Mouse (Mus musculus) kidney, adult 9 months (tissue): Measurements from ENCODE around the gene Mtg2.

Experiments
- DNase-seq: peaks from one replicate; pipeline ENCODE4 v3.0.0; 2022

Mtg2 gene

GRCm38 (mm10) chr2:180053001-180053400 lies 17.4 kb upstream of the Mtg2 start:
- peak; percentile 70 for DNase-seq

DNA sequence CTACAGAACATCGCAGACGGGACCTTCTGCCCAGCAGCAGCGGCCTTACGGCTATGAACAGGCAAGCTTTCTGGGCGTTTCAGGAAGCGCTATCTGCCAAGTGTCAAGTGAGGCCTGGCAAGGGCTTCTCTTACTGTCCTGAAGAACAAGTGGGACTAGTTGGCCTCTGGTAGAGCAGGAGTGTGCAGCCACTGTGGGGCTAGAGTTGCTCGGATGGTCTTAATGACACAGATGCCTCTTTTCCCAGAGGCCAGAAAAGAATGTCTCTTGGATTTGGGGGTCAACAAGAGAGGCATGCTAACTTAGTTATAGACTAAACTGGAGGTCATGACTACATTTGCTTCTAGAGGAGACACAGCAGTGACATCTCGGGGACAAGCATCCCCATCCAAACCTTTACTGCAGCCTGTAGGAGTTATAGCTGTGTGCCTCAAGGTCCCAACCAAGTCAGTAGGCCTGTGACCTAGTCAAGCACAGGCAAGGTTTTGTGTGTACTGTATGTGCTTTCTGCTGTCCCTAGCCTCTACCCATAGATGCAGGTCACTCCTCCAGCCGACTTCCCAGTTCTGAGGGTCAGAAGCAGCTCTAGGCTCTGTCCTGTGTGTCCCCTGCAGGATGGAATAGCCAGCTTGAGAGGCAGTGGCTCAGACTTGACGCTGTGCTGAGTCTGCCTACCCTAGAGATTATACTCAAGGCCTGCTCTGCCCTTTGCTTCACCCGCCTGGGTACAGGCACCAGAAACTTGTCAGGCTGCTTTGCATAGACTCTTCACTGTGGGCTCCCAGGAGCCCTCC lies 6.9 kb upstream of the Mtg2 start:
- DNase-seq, result no peak

DNA sequence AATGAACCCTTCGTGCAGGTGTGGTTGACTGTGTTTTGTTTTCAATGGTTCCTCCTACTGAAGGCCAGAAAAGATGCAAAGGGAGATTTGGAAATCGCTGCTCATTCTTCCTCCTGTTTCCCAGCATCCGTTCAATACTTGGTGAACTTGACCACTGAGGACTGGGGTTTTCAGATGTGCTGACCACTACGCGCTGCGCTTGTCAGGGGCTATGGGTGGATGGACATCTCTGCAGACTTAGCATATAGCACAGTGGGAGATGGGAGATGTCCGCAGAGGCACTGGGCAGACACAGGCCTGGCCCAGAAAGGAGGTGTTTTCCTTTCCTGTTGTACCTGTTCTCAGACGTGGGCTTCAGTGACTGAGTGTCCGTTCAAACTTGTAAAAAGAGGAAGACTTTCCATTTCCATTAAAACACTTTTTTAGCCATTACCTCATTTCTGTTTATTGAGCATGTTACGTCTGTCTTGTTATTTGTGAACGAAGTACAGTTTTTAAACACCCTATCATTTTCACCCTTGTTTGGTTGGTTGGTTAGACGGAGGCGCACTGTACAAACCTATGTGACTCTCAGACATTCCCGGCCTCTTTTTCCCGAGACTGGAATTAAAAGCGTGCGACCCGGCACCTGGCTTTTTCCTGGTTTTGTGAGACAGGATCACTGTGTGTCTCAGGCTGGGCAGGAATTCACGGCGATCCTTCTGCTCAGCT lies 463 bp upstream of the Mtg2 start:
- DNase-seq, result no peak

DNA sequence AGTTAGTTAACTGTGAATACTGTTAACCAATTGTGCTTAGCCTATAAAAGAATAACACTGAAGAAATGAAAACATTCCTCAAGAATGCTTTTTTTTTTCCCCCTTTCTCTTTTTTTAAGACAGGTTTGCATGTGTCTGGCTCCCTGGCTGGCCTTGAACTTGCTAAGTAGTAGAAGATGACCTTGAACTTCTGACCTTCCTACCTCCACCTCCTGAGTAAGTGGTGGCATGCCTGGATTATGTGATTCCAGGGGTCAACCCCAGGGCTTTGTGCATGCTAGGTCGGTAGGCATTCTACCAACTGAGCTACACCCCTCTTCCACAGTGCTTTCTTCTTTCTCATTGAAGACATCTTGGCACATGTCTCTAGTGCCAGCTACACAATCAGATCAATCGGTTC lies 1.3 kb downstream of the Mtg2 start:
- no peak for DNase-seq

GRCm38 (mm10) chr2:180072886-180073285 lies 2.5 kb downstream of the Mtg2 start:
- no peak for DNase-seq

DNA sequence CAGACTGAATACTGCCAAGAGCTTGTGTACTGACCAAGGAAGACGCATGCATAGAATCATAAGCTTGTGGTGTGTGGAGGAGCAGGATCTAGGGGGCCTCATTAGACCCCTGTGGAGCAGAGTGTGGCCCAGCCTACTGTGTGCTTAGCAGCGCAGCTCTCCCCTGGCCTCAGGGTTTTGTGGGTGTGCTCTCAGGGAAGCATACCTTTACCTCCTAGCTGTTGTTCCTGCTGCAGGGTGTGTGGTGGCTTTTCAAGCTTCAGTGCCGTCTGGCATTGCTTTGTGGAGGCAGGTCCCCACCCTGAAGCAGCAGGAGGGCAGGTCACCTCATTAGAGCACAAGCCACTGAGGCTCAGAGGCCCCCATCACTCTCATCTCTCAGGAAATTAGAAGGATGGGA lies 7.2 kb downstream of the Mtg2 start:
- no peak for DNase-seq

DNA sequence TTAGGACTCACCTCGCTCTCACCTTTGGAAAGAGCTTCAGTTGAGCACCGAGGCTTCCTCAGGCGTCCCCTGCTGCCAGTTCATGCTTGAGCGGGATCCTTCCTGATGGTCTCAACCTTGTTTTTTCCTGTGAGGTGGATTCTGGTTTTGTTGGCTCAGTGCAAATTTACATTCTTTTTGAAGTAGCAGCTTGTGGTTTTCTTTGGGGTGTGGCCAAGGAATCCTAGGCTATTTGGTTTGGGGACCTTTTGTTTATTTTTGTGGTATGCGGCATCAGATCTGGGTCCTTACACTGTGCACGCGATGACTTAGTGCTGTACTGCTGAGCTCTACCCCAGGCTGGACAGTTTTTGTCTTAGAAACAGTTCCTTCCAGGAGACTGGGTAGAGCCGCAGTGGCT lies 10.3 kb downstream of the Mtg2 start:
- DNase-seq, result no peak

- no peak for DNase-seq
Observed at GRCm38 (mm10) chr2:180083063-180083462, 12.7 kb downstream of the Mtg2 start.

DNA sequence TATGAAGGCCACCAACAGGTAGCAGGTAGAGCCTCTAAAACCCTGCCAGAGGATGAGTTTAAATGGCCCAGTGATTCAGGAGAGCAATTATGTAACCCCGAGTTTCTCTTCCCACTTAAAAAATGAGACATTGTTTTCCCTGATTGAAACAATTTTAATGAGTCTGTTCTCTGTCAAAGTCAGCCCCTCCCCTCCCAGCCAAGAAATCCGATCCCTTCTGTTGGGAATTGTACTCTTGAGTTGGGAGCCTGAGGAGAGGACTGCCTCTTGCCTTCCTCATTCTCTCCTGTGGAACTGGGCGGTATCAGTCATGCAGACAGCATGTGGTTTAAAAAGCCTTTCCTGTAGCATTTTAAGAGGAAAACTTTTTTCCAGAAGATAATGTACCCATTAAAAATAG lies 14.2 kb downstream of the Mtg2 start:
- DNase-seq, result no peak

GRCm38 (mm10) chr2:180085926-180086636 lies 15.7 kb downstream of the Mtg2 start:
- no peak for DNase-seq

DNA sequence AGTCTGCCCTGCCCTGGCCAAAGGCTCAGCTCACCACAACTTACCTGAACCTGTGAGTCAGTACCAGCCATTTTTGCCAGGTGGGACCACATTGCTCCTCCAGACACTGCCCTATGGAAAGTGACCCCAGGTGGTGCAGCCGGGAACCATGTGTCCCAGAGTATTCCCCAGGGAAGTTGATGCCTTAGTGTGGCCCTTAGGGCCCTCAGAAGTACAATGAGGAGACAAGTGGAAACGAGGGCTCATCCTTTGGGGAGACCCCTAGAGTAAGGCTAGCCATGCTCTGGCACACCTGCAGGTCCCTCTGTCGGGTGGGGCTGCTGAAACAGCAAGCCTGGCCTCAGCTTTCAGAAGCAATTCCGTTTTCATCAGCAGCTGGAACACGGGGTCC lies 16.2 kb downstream of the Mtg2 start:
- no peak for DNase-seq

DNA sequence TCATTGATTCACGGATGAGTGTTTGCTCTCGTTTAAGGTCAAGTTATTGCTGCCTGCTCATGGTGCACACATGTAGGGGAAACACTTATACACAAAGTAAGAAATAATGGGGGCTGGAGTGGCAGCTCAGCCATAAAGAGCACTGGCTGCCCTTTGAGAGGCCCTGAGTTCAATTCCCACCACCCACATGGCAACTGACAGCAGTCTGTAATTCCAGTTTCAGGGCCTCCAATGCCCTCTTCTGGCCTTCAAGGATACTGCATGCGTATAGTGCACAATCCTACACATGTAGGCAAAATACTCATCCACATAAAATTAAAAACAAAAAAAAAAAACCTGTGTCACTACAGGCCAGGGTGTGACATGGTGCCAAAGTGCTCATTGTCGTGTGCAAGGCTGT lies 17.1 kb downstream of the Mtg2 start:
- no peak for DNase-seq

- DNase-seq, result no peak
Observed at GRCm38 (mm10) chr2:180090285-180090684, 19.9 kb downstream of the Mtg2 start.

DNA sequence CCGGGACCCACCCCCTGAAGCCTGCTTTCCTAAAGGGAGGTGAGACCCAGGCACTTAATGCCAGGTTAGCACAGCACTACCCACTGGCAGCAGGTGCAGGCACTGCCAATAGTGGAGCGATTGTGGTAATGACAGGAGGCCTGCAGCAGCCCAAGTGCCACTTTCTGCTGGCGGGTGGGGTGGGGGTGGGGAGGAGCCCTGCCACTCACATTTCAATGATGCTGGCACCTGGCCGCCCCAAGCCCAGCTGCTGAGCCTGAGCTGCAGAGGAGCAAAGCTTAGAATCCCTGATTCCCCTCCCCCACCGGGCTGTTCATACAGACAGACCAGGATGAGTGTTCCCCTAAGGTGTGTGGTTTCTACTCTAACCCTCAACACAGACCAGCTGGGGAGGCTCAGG lies 25.3 kb downstream of the Mtg2 start:
- DNase-seq, result no peak

GRCm38 (mm10) chr2:180097585-180097984 lies 27.2 kb downstream of the Mtg2 start:
- DNase-seq, result no peak

DNA sequence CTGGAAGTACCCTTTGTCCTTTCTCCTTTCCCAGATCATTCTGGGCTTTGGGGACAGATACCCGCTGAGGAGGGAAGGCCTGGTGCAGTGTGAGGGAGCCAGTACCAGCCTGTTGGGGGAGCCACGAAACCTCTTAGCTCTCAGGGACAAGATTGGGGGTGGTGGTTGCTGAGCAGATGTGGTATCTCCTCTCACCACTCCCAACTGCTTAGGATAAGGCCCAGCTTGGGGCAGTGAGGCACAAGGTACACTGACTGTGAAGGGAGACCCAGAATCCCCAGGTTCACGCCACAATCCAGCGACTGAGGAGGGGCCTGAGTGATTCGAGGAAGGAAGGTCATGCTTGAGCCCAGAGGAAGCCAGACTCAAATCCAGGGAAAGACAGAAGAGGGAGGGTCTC lies 27.8 kb downstream of the Mtg2 start:
- DNase-seq, result no peak

DNA sequence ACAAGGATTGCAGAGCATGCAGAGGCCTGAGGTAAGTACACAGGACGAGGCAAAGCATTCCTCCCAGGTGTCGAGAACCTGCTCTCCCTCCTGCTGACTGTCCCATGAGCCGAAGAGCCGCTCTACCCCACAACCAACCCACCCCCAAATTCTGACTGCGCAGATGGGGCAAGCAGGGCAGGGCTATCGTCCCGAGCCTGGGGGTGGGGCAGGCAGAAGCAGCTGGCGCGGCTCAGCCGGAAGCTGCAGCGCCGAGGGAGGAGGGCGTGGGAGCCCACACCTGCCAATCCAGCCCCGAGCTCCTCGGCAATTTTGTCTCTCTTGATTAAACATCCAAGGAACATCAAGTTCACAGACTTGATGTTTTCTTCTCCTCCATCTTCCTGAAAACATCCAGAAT lies 29.1 kb downstream of the Mtg2 start:
- DNase-seq, result no peak

- DNase-seq, result no peak
Observed at GRCm38 (mm10) chr2:180103151-180103977, 33.0 kb downstream of the Mtg2 start.

DNA sequence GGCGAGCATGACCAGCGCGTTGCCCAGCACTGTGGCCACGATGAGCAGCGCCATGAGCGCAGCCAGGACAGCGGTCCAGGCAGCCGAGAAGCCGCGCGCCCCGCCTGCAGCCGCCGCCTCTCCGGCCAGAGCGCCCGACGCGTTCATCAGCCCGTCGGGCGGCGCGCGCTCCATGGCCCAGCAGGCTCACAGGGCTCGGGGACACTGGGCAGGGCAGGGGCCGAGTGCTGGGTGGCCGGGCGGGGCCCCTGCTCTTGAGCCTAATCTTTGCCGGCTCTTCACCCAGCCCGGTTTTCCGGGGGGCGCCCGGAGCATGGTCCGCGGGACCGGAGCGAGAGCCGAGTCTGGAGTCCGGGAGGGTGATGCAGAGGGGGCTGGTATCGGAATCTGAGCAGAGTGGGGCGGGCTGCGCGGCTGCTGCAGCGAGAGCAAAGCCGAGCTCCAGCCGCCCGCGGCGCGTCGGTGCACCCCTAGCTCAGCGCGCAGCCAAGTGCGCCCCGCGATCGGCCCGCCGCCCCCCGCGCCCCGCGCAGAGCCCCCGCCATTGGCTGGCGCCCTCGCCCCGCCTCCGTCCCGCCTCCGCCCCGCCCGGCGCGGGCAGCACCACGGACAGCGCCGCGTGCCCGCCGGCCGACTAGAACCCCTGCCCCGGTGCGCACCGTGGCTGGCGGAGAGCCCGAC lies 33.7 kb downstream of the Mtg2 start, which contains the start of gene Hrh3:
Gene Hrh3, minus strand, starts transcription at position 511 of the 681 bp plus-strand sequence.
- peak; percentile 81 for DNase-seq

DNA sequence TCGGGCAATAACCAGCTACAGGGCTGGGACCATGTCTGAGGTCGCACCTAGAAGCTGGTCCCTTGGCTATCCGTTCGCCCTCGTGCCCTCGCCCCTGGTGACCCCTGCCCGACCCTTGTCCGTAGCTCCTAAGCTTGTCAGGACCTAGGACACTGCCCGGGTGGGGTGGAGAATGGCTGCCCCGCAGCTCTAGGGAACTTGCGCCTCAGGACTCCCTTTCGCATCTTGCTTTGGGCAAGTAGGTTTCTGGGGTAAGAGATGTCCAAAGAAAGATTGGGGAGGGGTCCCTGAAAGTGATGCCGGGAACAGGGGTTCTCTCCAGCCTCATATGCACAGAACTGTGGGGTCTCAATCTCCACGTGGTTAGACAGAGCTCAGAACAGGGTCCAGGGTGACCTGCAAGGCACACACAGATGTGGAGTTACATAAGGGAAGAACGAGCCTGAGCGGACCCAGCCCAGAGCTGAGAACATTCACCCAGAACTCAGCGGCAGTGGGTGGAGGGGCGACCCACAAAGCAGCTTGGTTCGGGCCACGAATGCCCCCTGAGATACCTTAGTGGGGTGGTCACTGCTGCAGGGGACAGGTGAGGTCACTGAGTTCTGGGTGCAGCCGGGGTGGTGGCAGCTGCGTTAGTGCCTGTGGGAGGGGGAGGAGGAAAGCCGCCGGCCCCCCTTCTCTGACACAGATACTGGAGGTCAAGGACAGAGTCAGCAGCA lies 34.4 kb downstream of the Mtg2 start:
- DNase-seq, result no peak

GRCm38 (mm10) chr2:180105441-180106190 lies 35.2 kb downstream of the Mtg2 start:
- peak; percentile 43 for DNase-seq
